Mouse (Mus musculus) CH12.LX (cell line): ENCODE data around the gene Tmem59l. TPM values are rescaled to one million over a fixed set of nuclear protein-coding genes. Genes with fewer than 3 reads are reported as not detected.
A peak's percentile ranks its signal among the peaks of the same experiment; 100 is the strongest.

Experiments used
- DNase-seq: peaks from one replicate; pipeline ENCODE4 v3.0.0-alpha.2; 2013; ENCODE audit errors: extremely low read depth
- H3K27ac ChIP-seq: 2 replicates; pipeline ENCODE4 v1.5.1; 2012; ENCODE audit warnings: low read depth, mild to moderate bottlenecking, control low read depth, moderate library complexity; ENCODE audit not compliant: insufficient read depth
- H3K27me3 ChIP-seq: replicated peaks from 2 replicates; pipeline ENCODE3; 2012; ENCODE audit warnings: inconsistent platforms
- H3K36me3 ChIP-seq, 2 experiments: replicated peaks in 1 of 2; 2 replicates each; pipeline versions ENCODE3 to v1.6.1; 2012; ENCODE audit warnings: inconsistent platforms in 1 of 2, low read length in 1 of 2, mild to moderate bottlenecking in 1 of 2, mixed read lengths in 1 of 2, moderate library complexity in 1 of 2; ENCODE audit not compliant: control insufficient read depth in 1 of 2, insufficient read depth in 1 of 2
- H3K4me1 ChIP-seq, 2 experiments: 2 replicates each; pipeline ENCODE4 v1.6.1; 2012; ENCODE audit warnings: inconsistent platforms in 1 of 2, moderate library complexity in 1 of 2; ENCODE audit not compliant: insufficient read depth in 2 of 2, control insufficient read depth in 1 of 2
- H3K4me2 ChIP-seq: 2 replicates; pipeline ENCODE4 v1.6.1; 2012; ENCODE audit warnings: low read depth, mild to moderate bottlenecking, control low read depth; ENCODE audit not compliant: poor library complexity, insufficient read depth, severe bottlenecking
- H3K4me3 ChIP-seq, 3 experiments: fragments of 150-350 bp in 1 of 3; sonication (generic) in 1 of 3; replicated peaks in 1 of 3; 2 replicates each; pipeline versions ENCODE3 to v1.5.1; 2011 to 2012; ENCODE audit warnings: low read depth in 2 of 3, low read length in 2 of 3, mild to moderate bottlenecking in 2 of 3, moderate library complexity in 2 of 3, control low read depth in 1 of 3, improper control_type of control experiment in 1 of 3, inconsistent platforms in 1 of 3, mixed read lengths in 1 of 3; ENCODE audit not compliant: poor library complexity in 1 of 3
- H3K79me2 ChIP-seq: replicated peaks from 2 replicates; pipeline ENCODE4 v1.6.1; 2012; ENCODE audit warnings: mild to moderate bottlenecking, moderate library complexity; ENCODE audit not compliant: control insufficient read depth, poor library complexity, insufficient read depth, severe bottlenecking; ENCODE audit errors: extremely low read depth
- H3K9ac ChIP-seq: 2 replicates; pipeline ENCODE4 v1.6.1; 2012; ENCODE audit warnings: low read depth, mild to moderate bottlenecking, control low read depth, moderate library complexity; ENCODE audit not compliant: insufficient read depth
- H3K9me3 ChIP-seq: replicated peaks from 2 replicates; pipeline ENCODE3; 2012; ENCODE audit warnings: low read length, inconsistent platforms, mixed read lengths
- CHD2 ChIP-seq: IDR thresholded peaks from 2 replicates; pipeline ENCODE4 v1.6.1; 2011; ENCODE audit warnings: low read length, improper control_type of control experiment
- CTCF ChIP-seq, 2 experiments: IDR thresholded peaks in 1 of 2; conservative IDR thresholded peaks in 1 of 2; 2 replicates each; pipeline ENCODE4 v1.5.1; 2011 to 2012; ENCODE audit warnings: low read depth in 2 of 2, low read length in 2 of 2, improper control_type of control experiment in 1 of 2, inconsistent platforms in 1 of 2, mild to moderate bottlenecking in 1 of 2, moderate library complexity in 1 of 2
- E2F4 ChIP-seq: IDR thresholded peaks from 2 replicates; pipeline ENCODE4 v1.6.1; 2011; ENCODE audit warnings: low read depth, low read length, improper control_type of control experiment; ENCODE audit not compliant: insufficient replicate concordance
- ETS1 ChIP-seq: conservative IDR thresholded peaks from 2 replicates; pipeline ENCODE4 v1.6.1; 2012; ENCODE audit warnings: low read depth, mild to moderate bottlenecking, inconsistent platforms, low read length, improper control_type of control experiment, moderate library complexity
- HCFC1 ChIP-seq: IDR thresholded peaks from 2 replicates; pipeline ENCODE4 v1.6.1; 2012; ENCODE audit warnings: low read depth, mild to moderate bottlenecking, inconsistent platforms, low read length, improper control_type of control experiment
- KAT2A ChIP-seq: IDR thresholded peaks from 2 replicates; pipeline ENCODE4 v1.6.1; 2012; ENCODE audit warnings: low read length, improper control_type of control experiment, inconsistent platforms; ENCODE audit not compliant: insufficient replicate concordance
- NELFE ChIP-seq: IDR thresholded peaks from 2 replicates; pipeline ENCODE4 v1.6.1; 2011; ENCODE audit warnings: low read depth, low read length, improper control_type of control experiment
- NRF1 ChIP-seq: IDR thresholded peaks from 2 replicates; pipeline ENCODE4 v1.6.1; 2014; ENCODE audit warnings: low read depth, mild to moderate bottlenecking, inconsistent platforms, low read length, improper control_type of control experiment, moderate library complexity
- PAX5 ChIP-seq: IDR thresholded peaks from 2 replicates; pipeline ENCODE4 v1.6.1; 2012; ENCODE audit warnings: low read length, inconsistent platforms, mixed read lengths
- SIN3A ChIP-seq: IDR thresholded peaks from 2 replicates; pipeline ENCODE4 v1.6.1; 2012; ENCODE audit warnings: low read length, improper control_type of control experiment, inconsistent platforms
- SMC3 ChIP-seq: IDR thresholded peaks from 2 replicates; pipeline ENCODE4 v1.6.1; 2011; ENCODE audit warnings: low read depth, low read length, improper control_type of control experiment
- UBTF ChIP-seq: IDR thresholded peaks from 2 replicates; pipeline ENCODE4 v1.6.1; 2012; ENCODE audit warnings: low read depth, mild to moderate bottlenecking, inconsistent platforms, low read length, improper control_type of control experiment, moderate library complexity
- ZC3H11A ChIP-seq: IDR thresholded peaks from 2 replicates; pipeline ENCODE4 v1.6.1; 2012; ENCODE audit warnings: low read depth, mild to moderate bottlenecking, inconsistent platforms, low read length, improper control_type of control experiment
- ZKSCAN1 ChIP-seq: IDR thresholded peaks from 2 replicates; pipeline ENCODE4 v1.6.1; 2012; ENCODE audit warnings: low read depth, inconsistent platforms, low read length, improper control_type of control experiment, borderline replicate concordance
- ZNF384 ChIP-seq: IDR thresholded peaks from 2 replicates; pipeline ENCODE4 v1.6.1; 2012; ENCODE audit warnings: low read depth, low read length, improper control_type of control experiment, inconsistent platforms
- dilution Hi-C: fragments of 300-500 bp; cut with MboI; formaldehyde crosslinking; loops from 2 replicates; pipeline ENCODE4 v1.14.3; 2020; ENCODE audit warnings: low sequenced_read_pairs; ENCODE audit not compliant: extremely low pct_unique_long_range_greater_than_20kb, extremely low pct_ligation_motif_present
- in situ Hi-C: fragments of 300-500 bp; cut with MboI; formaldehyde crosslinking; loops from 3 replicates; pipeline ENCODE4 v1.14.3; 2019; ENCODE audit warnings: low sequenced_read_pairs, low pct_ligation_motif_present, low pct_unique_long_range_greater_than_20kb, mixed read lengths
- polyA plus RNA-seq: library from polyadenylated mRNA; unstranded; fragments of >175 nt; gene quantifications from 2 replicates; pipeline ENCODE4 v1.2.1, GENCODE M21; 2012; ENCODE audit warnings: low read depth; ENCODE audit not compliant: insufficient read length
- total RNA-seq, 2 experiments: library from RNA; depleted of rRNA; stranded (reverse); fragments of 300-350 nt in 1 of 2; fragments of >200 nt in 1 of 2; gene quantifications; 2 replicates each; pipeline ENCODE4 v1.2.3; 2012 to 2014

Tmem59l gene
- total and polyA plus RNA-seq, 3 experiments, result not detected

- in situ Hi-C loops, result no loop called here
- H3K36me3 ChIP-seq, result peaks cover 0 to 68% of the 10 kb centered on the region in 2 experiments
- H3K27ac ChIP-seq, result no peak overlapping the region
- H3K4me1 ChIP-seq, result peaks cover 0 to 7% of the 10 kb centered on the region in 2 experiments; a peak in 1 of 4 replicates
- H3K4me3 ChIP-seq, result no peak overlapping the region
- no peak overlapping the region for H3K9ac ChIP-seq
- no peaks in the 10 kb centered on the region for H3K79me2 ChIP-seq
- dilution Hi-C loops, result no loop called here
- no peaks in the 10 kb centered on the region for H3K27me3 ChIP-seq
- peaks cover 8% of the 10 kb centered on the region for H3K9me3 ChIP-seq
- no peak overlapping the region for H3K4me2 ChIP-seq
- no peak for DNase-seq
- TF ChIP-seq ZNF384 (no peak), ZKSCAN1 (no peak), CHD2 (no peak)
Measured at GRCm38 (mm10) chr8:70460199-70460598, 27.0 kb downstream of the Tmem59l start.

GRCm38 (mm10) chr8:70459636-70460035, 27.5 kb downstream of the Tmem59l start:
- Histone ChIP-seq H3K79me2 (no peaks in the 10 kb centered on the region), H3K9ac (no peak overlapping the region), H3K9me3 (peaks cover 8% of the 10 kb centered on the region), H3K36me3 (peaks cover 0 to 62% of the 10 kb centered on the region in 2 experiments), H3K4me2 (no peak overlapping the region), H3K4me3 (no peak overlapping the region), H3K27me3 (no peaks in the 10 kb centered on the region), H3K27ac (no peak overlapping the region), H3K4me1 (peaks cover 0 to 7% of the 10 kb centered on the region in 2 experiments; a peak in 1 of 4 replicates)
- no peak for DNase-seq
- TF ChIP-seq CTCF (conservative IDR thresholded peaks at IDR 0.05 in 1 of 2, IDR thresholded peaks at IDR 0.05 in 1 of 2; ENCODE audit: low read depth in 2 of 2, low read length in 2 of 2) (0 out of 4 replicates have a peak, but pooled peaks of 1 of the 2 experiments have one; percentile 7), PAX5 (no peak)
- dilution Hi-C loops (no loop called here), in situ Hi-C loops (no loop called here)

- dilution Hi-C loops, result no loop called here
- Histone ChIP-seq H3K79me2 (no peaks in the 10 kb centered on the region), H3K36me3 (peaks cover 0 to 54% of the 10 kb centered on the region in 2 experiments), H3K27ac (no peak overlapping the region), H3K27me3 (no peaks in the 10 kb centered on the region), H3K4me3 (no peak overlapping the region), H3K4me1 (peaks cover 0 to 7% of the 10 kb centered on the region in 2 experiments; a peak in 1 of 4 replicates), H3K9me3 (peaks cover 8% of the 10 kb centered on the region), H3K9ac (no peak overlapping the region), H3K4me2 (no peak overlapping the region)
- in situ Hi-C loops, result no loop called here
- no peak for TF ChIP-seq ZC3H11A
- no peak for TF ChIP-seq UBTF
- TF ChIP-seq NELFE, result no peak
- no peak for TF ChIP-seq SMC3
- no peak for TF ChIP-seq KAT2A
- TF ChIP-seq E2F4, result no peak
- no peak for TF ChIP-seq ETS1
- no peak for TF ChIP-seq SIN3A
- TF ChIP-seq NRF1, result no peak
- TF ChIP-seq HCFC1, result no peak
- DNase-seq, result no peak
Measured at GRCm38 (mm10) chr8:70458462-70458861, 28.7 kb downstream of the Tmem59l start.
